Mouse (Mus musculus): Measurements from ENCODE around the gene AC109138.7. TPM values are rescaled to one million over a fixed set of nuclear protein-coding genes. Genes with fewer than 3 reads are reported as not detected.

Gene AC109138.7
- polyA plus RNA-seq, 1 experiment, result not detected

GRCm38 (mm10) chr19:4214771-4215450 is 754 bp downstream of the AC109138.7 start:
- TF ChIP-seq MYOG (IDR thresholded peaks at IDR 0.05; ENCODE audit: control insufficient read depth in 1 of 3, insufficient read depth in 1 of 3, insufficient read length in 2 of 3, low read depth in 2 of 3) (no peak), REST (IDR thresholded peaks at IDR 0.05; ENCODE audit: insufficient read depth, insufficient read length) (no peak), POLR2AphosphoS2 (IDR thresholded peaks at IDR 0.05; ENCODE audit: insufficient read length, low read depth) (peak; percentile 68), POLR2A (IDR thresholded peaks at IDR 0.05; ENCODE audit: insufficient read length, low read depth) (peak; percentile 75)
- Histone ChIP-seq H3K27me3 (ENCODE audit: control insufficient read depth, insufficient read depth, insufficient read length) (no peaks in the 10 kb centered on the region), H3ac (ENCODE audit: control insufficient read depth, insufficient read length) (peak overlapping the region; percentile 83), H3K79me2 (ENCODE audit: control insufficient read depth, insufficient read depth) (peaks cover 33% of the 10 kb centered on the region), H3K4me2 (ENCODE audit: low read depth) (peak overlapping the region; percentile 1), H3K36me3 (ENCODE audit: control insufficient read depth, insufficient read depth) (no peaks in the 10 kb centered on the region), H3K4me3 (peak overlapping the region; percentile 39)

- peak overlapping the region; percentile 96 for H3K4me2 ChIP-seq (ENCODE audit: low read depth)
- peaks cover 37% of the 10 kb centered on the region for H3K79me2 ChIP-seq (ENCODE audit: control insufficient read depth, insufficient read depth)
- H3ac ChIP-seq (ENCODE audit: control insufficient read depth, insufficient read length), result peak overlapping the region; percentile 83
- no peaks in the 10 kb centered on the region for H3K27me3 ChIP-seq (ENCODE audit: control insufficient read depth, insufficient read depth, insufficient read length)
- no peak for TF ChIP-seq POLR2A (IDR thresholded peaks at IDR 0.05; ENCODE audit: insufficient read length, low read depth)
- no peak for TF ChIP-seq CEBPB (IDR thresholded peaks at IDR 0.05; ENCODE audit: insufficient read depth, poor library complexity, severe bottlenecking)
- TF ChIP-seq SRF (IDR thresholded peaks at IDR 0.05; ENCODE audit: control insufficient read depth, insufficient read length, low read depth), result no peak
- no peak for TF ChIP-seq POLR2AphosphoS2 (IDR thresholded peaks at IDR 0.05; ENCODE audit: insufficient read length, low read depth)
- TF ChIP-seq REST (IDR thresholded peaks at IDR 0.05; ENCODE audit: insufficient read depth, insufficient read length), result no peak
- no peak for TF ChIP-seq USF1 (IDR thresholded peaks at IDR 0.05; ENCODE audit: low read depth)
- TF ChIP-seq MYOG (IDR thresholded peaks at IDR 0.05; ENCODE audit: control insufficient read depth in 1 of 3, insufficient read depth in 1 of 3, insufficient read length in 2 of 3, low read depth in 2 of 3), result no peak
- no peak for TF ChIP-seq TCF3 (IDR thresholded peaks at IDR 0.05; ENCODE audit: insufficient read length, low read depth)
- TF ChIP-seq MYOD1 (IDR thresholded peaks at IDR 0.05; ENCODE audit: control insufficient read depth in 1 of 3, insufficient read length in 2 of 3, low read depth in 2 of 3), result no peak
- no peak for TF ChIP-seq MAX (IDR thresholded peaks at IDR 0.05; ENCODE audit: low read depth)
- TF ChIP-seq E2F4 (IDR thresholded peaks at IDR 0.05; ENCODE audit: insufficient read depth), result no peak
- TF ChIP-seq TCF12 (IDR thresholded peaks at IDR 0.05; ENCODE audit: insufficient read depth, poor library complexity, severe bottlenecking), result no peak
- no peaks in the 10 kb centered on the region for H3K36me3 ChIP-seq (ENCODE audit: control insufficient read depth, insufficient read depth)
- peak overlapping the region; percentile 39 for H3K4me3 ChIP-seq
Observed at GRCm38 (mm10) chr19:4215451-4215840, 1.3 kb downstream of the AC109138.7 start.

GRCm38 (mm10) chr19:4216041-4216685 is 2.0 kb downstream of the AC109138.7 start:
- Histone ChIP-seq H3K36me3 (ENCODE audit: control insufficient read depth, insufficient read depth) (no peaks in the 10 kb centered on the region), H3K4me3 (peak overlapping the region; percentile 39), H3K27me3 (ENCODE audit: control insufficient read depth, insufficient read depth, insufficient read length) (no peaks in the 10 kb centered on the region), H3K4me2 (ENCODE audit: low read depth) (peak overlapping the region; percentile 96), H3K79me2 (ENCODE audit: control insufficient read depth, insufficient read depth) (peaks cover 37% of the 10 kb centered on the region), H3ac (ENCODE audit: control insufficient read depth, insufficient read length) (peak overlapping the region; percentile 83)
- TF ChIP-seq TCF3 (IDR thresholded peaks at IDR 0.05; ENCODE audit: insufficient read length, low read depth) (no peak), USF1 (IDR thresholded peaks at IDR 0.05; ENCODE audit: low read depth) (no peak), POLR2A (IDR thresholded peaks at IDR 0.05; ENCODE audit: insufficient read length, low read depth) (no peak), POLR2AphosphoS2 (IDR thresholded peaks at IDR 0.05; ENCODE audit: insufficient read length, low read depth) (no peak), TCF12 (IDR thresholded peaks at IDR 0.05; ENCODE audit: insufficient read depth, poor library complexity, severe bottlenecking) (no peak), SRF (IDR thresholded peaks at IDR 0.05; ENCODE audit: control insufficient read depth, insufficient read length, low read depth) (no peak), MYOG (IDR thresholded peaks at IDR 0.05; ENCODE audit: control insufficient read depth in 1 of 3, insufficient read depth in 1 of 3, insufficient read length in 2 of 3, low read depth in 2 of 3) (no peak), MAX (IDR thresholded peaks at IDR 0.05; ENCODE audit: low read depth) (no peak), E2F4 (IDR thresholded peaks at IDR 0.05; ENCODE audit: insufficient read depth) (no peak), REST (IDR thresholded peaks at IDR 0.05; ENCODE audit: insufficient read depth, insufficient read length) (no peak), CEBPB (IDR thresholded peaks at IDR 0.05; ENCODE audit: insufficient read depth, poor library complexity, severe bottlenecking) (no peak), MYOD1 (IDR thresholded peaks at IDR 0.05; ENCODE audit: control insufficient read depth in 1 of 3, insufficient read length in 2 of 3, low read depth in 2 of 3) (no peak)

GRCm38 (mm10) chr19:4217140-4217539 is 3.0 kb downstream of the AC109138.7 start:
- H3K27me3 ChIP-seq (ENCODE audit: control insufficient read depth, insufficient read depth, insufficient read length), result no peaks in the 10 kb centered on the region
- H3K4me2 ChIP-seq (ENCODE audit: low read depth), result peak overlapping the region; percentile 96
- H3K4me3 ChIP-seq, result no peak overlapping the region
- TF ChIP-seq POLR2A (IDR thresholded peaks at IDR 0.05; ENCODE audit: insufficient read length, low read depth), result no peak
- TF ChIP-seq MYOG (IDR thresholded peaks at IDR 0.05; ENCODE audit: control insufficient read depth in 1 of 3, insufficient read depth in 1 of 3, insufficient read length in 2 of 3, low read depth in 2 of 3), result no peak
- TF ChIP-seq SRF (IDR thresholded peaks at IDR 0.05; ENCODE audit: control insufficient read depth, insufficient read length, low read depth), result no peak
- TF ChIP-seq MAX (IDR thresholded peaks at IDR 0.05; ENCODE audit: low read depth), result no peak
- TF ChIP-seq POLR2AphosphoS2 (IDR thresholded peaks at IDR 0.05; ENCODE audit: insufficient read length, low read depth), result no peak
- no peak for TF ChIP-seq USF1 (IDR thresholded peaks at IDR 0.05; ENCODE audit: low read depth)
- TF ChIP-seq TCF3 (IDR thresholded peaks at IDR 0.05; ENCODE audit: insufficient read length, low read depth), result no peak
- TF ChIP-seq MYOD1 (IDR thresholded peaks at IDR 0.05; ENCODE audit: control insufficient read depth in 1 of 3, insufficient read length in 2 of 3, low read depth in 2 of 3), result no peak
- no peak for TF ChIP-seq CEBPB (IDR thresholded peaks at IDR 0.05; ENCODE audit: insufficient read depth, poor library complexity, severe bottlenecking)
- TF ChIP-seq REST (IDR thresholded peaks at IDR 0.05; ENCODE audit: insufficient read depth, insufficient read length), result no peak
- no peak for TF ChIP-seq E2F4 (IDR thresholded peaks at IDR 0.05; ENCODE audit: insufficient read depth)
- TF ChIP-seq TCF12 (IDR thresholded peaks at IDR 0.05; ENCODE audit: insufficient read depth, poor library complexity, severe bottlenecking), result no peak
- H3K79me2 ChIP-seq (ENCODE audit: control insufficient read depth, insufficient read depth), result peaks cover 37% of the 10 kb centered on the region
- H3K36me3 ChIP-seq (ENCODE audit: control insufficient read depth, insufficient read depth), result no peaks in the 10 kb centered on the region
- no peak overlapping the region for H3ac ChIP-seq (ENCODE audit: control insufficient read depth, insufficient read length)
